Comparison of ENCODE assay signal across 9 mouse cellular contexts in genomic region chr11:26200970-26201777, GRCm38 (mm10). TPM values are rescaled to one million over a fixed set of nuclear protein-coding genes. Genes with fewer than 3 reads are reported as not detected.
DNase-seq lines count a peak whose midpoint lies in the region; ATAC-seq and TF ChIP-seq lines count a peak whose summit lies in the region.
"Had no signal": no experiment of that assay in that cellular context is flagged by ENCODE, and none has a peak within 500 bp of the region (broad histone marks: within the 10 kb centered on the region; RNA-seq: fewer than 3 reads in every experiment).

No protein-coding gene starts in this region.

- H3K9me3 ChIP-seq in heart, embryonic 12.5 days (replicated peaks), result no peaks in the 10 kb centered on the region
- no peaks in the 10 kb centered on the region for H3K9me3 ChIP-seq in embryonic facial prominence, embryonic 13.5 days
- no peaks in the 10 kb centered on the region for H3K9me3 ChIP-seq in hindbrain, embryonic 10.5 days
- H3K9me3 ChIP-seq: limb, embryonic 15.5 days had no signal

- intact Hi-C loops in left cerebral cortex, adult 2 months (cut with DNase I), result loop anchor here (10.0 kb wide), 2 partner anchors 584 to 764 kb away; no protein-coding TSS in a partner anchor

- WGBS in heart, embryonic 12.5 days, result 51% methylated on average over 4 of the region's 4 CpGs
- whole genome bisulfite sequencing in embryonic facial prominence, embryonic 13.5 days, result 60% methylated on average over 4 of the region's 4 CpGs
- WGBS in hindbrain, embryonic 10.5 days, result 60% methylated on average over 4 of the region's 4 CpGs

- DNase-seq in heart, adult 11 months, result peak; percentile 81
- DNase-seq in adrenal gland, postnatal 36 days, result peak; percentile 61 to 63
- DNase-seq in hindbrain, embryonic 10.5 days (ENCODE audit: low spot score), result peak; percentile 34
- DNase-seq in left cerebral cortex, adult 2 months (ENCODE audit: extremely low spot score in 1 of 2, low spot score in 2 of 2), result peak; percentile 41 to 49
- DNase-seq in spleen, adult 12 weeks (ENCODE audit: low spot score), result peak; percentile 4

- no peaks in the 10 kb centered on the region for H3K27me3 ChIP-seq in heart, embryonic 12.5 days (replicated peaks)
- H3K27me3 ChIP-seq in embryonic facial prominence, embryonic 13.5 days, result no peaks in the 10 kb centered on the region
- H3K27me3 ChIP-seq in hindbrain, embryonic 10.5 days (ENCODE audit: insufficient read depth, poor library complexity, severe bottlenecking), result no peaks in the 10 kb centered on the region
- H3K27me3 ChIP-seq: limb, embryonic 15.5 days had no signal

- no peak overlapping the region for H3K9ac ChIP-seq in heart, embryonic 12.5 days
- H3K9ac ChIP-seq in embryonic facial prominence, embryonic 13.5 days, result no peak overlapping the region
- H3K9ac ChIP-seq: limb, embryonic 15.5 days had no signal

- H3K4me3 ChIP-seq in heart, embryonic 12.5 days, result no peak overlapping the region
- no peak overlapping the region for H3K4me3 ChIP-seq in embryonic facial prominence, embryonic 13.5 days
- no peak overlapping the region for H3K4me3 ChIP-seq in hindbrain, embryonic 10.5 days
- H3K4me3 ChIP-seq in left cerebral cortex, adult 2 months, result no peak overlapping the region
- H3K4me3 ChIP-seq: limb, embryonic 15.5 days had no signal

- no peaks in the 10 kb centered on the region for H3K4me1 ChIP-seq in heart, embryonic 12.5 days (replicated peaks)
- no peaks in the 10 kb centered on the region for H3K4me1 ChIP-seq in embryonic facial prominence, embryonic 13.5 days
- H3K4me1 ChIP-seq in hindbrain, embryonic 10.5 days (replicated peaks), result no peaks in the 10 kb centered on the region
- H3K4me1 ChIP-seq: limb, embryonic 15.5 days had no signal

- no peaks in the 10 kb centered on the region for H3K36me3 ChIP-seq in heart, embryonic 12.5 days
- no peaks in the 10 kb centered on the region for H3K36me3 ChIP-seq in embryonic facial prominence, embryonic 13.5 days
- H3K36me3 ChIP-seq in hindbrain, embryonic 10.5 days, result no peaks in the 10 kb centered on the region
- H3K36me3 ChIP-seq: limb, embryonic 15.5 days had no signal

- TF ChIP-seq CTCF in left cerebral cortex, adult 2 months (IDR thresholded peaks at IDR 0.05), result peak; percentile 74

- ATAC-seq in heart, embryonic 12.5 days (ENCODE audit: insufficient number of reproducible peaks, low FRiP score), result no peak
- 0 out of 2 replicates have a peak, but pooled peaks have one; percentile 32 for ATAC-seq in embryonic facial prominence, embryonic 13.5 days (ENCODE audit: insufficient number of reproducible peaks, insufficient read depth, low FRiP score, low TSS enrichment, low read depth)
- peak; percentile 97 for ATAC-seq in megakaryocyte progenitor cell, adult 5-6 weeks (replicated peaks; ENCODE audit: poor library complexity)

- no peak overlapping the region for H3K4me2 ChIP-seq in heart, embryonic 12.5 days
- H3K4me2 ChIP-seq in embryonic facial prominence, embryonic 13.5 days, result no peak overlapping the region
- H3K4me2 ChIP-seq: limb, embryonic 15.5 days had no signal

- H3K27ac ChIP-seq in heart, embryonic 12.5 days (ENCODE audit: poor library complexity, severe bottlenecking), result no peak overlapping the region
- H3K27ac ChIP-seq in embryonic facial prominence, embryonic 13.5 days, result no peak overlapping the region
- no peak overlapping the region for H3K27ac ChIP-seq in hindbrain, embryonic 10.5 days
- no peak overlapping the region for H3K27ac ChIP-seq in left cerebral cortex, adult 2 months
- H3K27ac ChIP-seq: limb, embryonic 15.5 days had no signal

RNA-seq across cellular contexts. Expression of gene 5730522E02Rik, which starts 9.4 kb away (rescaled TPM):
- 1.1 and 1.4 TPM in 2 replicates for polyA plus RNA-seq in heart, embryonic 12.5 days (2016; fragmentation: Nextera tagmentation; extraction: Ambion mirVana)
- total RNA-seq in adrenal gland, postnatal 36 days (2021), result not detected
- 7.8 and 8.7 TPM in 2 replicates for polyA plus RNA-seq in embryonic facial prominence, embryonic 13.5 days (2015; fragmentation: Nextera tagmentation; extraction: Ambion mirVana)
- 4.5 and 7.3 TPM in 2 replicates for polyA plus RNA-seq in hindbrain, embryonic 10.5 days (2016; fragmentation: Nextera tagmentation; extraction: Ambion mirVana)
- 10 to 100 TPM; 11.5 to 12.0 TPM for total RNA-seq in left cerebral cortex, adult 2 months (2021)
- 0.17 and 0.37 TPM in 2 replicates for total RNA-seq in megakaryocyte progenitor cell, adult 5-6 weeks (2015)
- total RNA-seq in megakaryocyte progenitor cell, adult 5-6 weeks (2017), result 0.17 and 0.47 TPM in 2 replicates

Comparison
In these comparisons a context has a peak if more than half of its experiments do, and no peak if none do; other contexts are left out.
1. DNase-seq: peak in every context shown above with its lines; median percentile 81 in heart, adult 11 months; 62 in adrenal gland, postnatal 36 days; 45 in left cerebral cortex, adult 2 months; 34 in hindbrain, embryonic 10.5 days; 4 in spleen, adult 12 weeks.
2. RNA of gene 5730522E02Rik, which starts 9.4 kb away (total RNA-seq): 11.5 to 12.0 TPM in left cerebral cortex, adult 2 months; not detected in adrenal gland, postnatal 36 days and 0.17 to 0.47 TPM in megakaryocyte progenitor cell, adult 5-6 weeks; every median in the first group is over 4 times any median in the second.